Mouse (Mus musculus) bone marrow macrophage, adult 2 months (primary cell): ENCODE results near the gene Pip5kl1.

Experiments used
- CTCF ChIP-seq: IDR thresholded peaks from 2 replicates; pipeline ENCODE4 v1.5.1; 2012; ENCODE audit warnings: low read depth, mild to moderate bottlenecking, low read length, moderate library complexity
- POLR2A ChIP-seq: IDR thresholded peaks from 2 replicates; pipeline ENCODE4 v1.6.1; 2012; ENCODE audit warnings: mild to moderate bottlenecking, low read depth, low read length, borderline replicate concordance

- no peak for TF ChIP-seq POLR2A
- no peak for TF ChIP-seq CTCF
Measured at GRCm38 (mm10) chr2:32537941-32538340, 36.7 kb upstream of the Pip5kl1 start.
